Mouse (Mus musculus) heart, postnatal 36 days (tissue): ENCODE results near the gene Ggt1. TPM values are rescaled to one million over a fixed set of nuclear protein-coding genes. Genes with fewer than 3 reads are reported as not detected.
A peak's percentile ranks its signal among the peaks of the same experiment; 100 is the strongest.
"Not testable (repeated sequence)": the region's sequence is repeated elsewhere in the genome, so short reads cannot be mapped to it uniquely, and the experiment has no call there.

Source experiments
- DNase-seq, 2 experiments: peaks; one replicate each; pipeline ENCODE4 v3.0.0; 2021 to 2022
- intact Hi-C: fragments of 180-260 bp; cut with DNase I; formaldehyde crosslinking; loops from one replicate; pipeline ENCODE4 v1.15.1; 2025
- total RNA-seq, 2 experiments: library from RNA; stranded (reverse); gene quantifications; 2 replicates each; pipeline ENCODE4 v1.2.3; 2021

The Ggt1 gene
- not detected for total RNA-seq

GRCm38 (mm10) chr10:75561071-75561654 is at the start of gene Ggt1:
Gene Ggt1, plus strand, starts transcription at chr10:75561604.
- intact Hi-C loops = no loop called here

GRCm38 (mm10) chr10:75511897-75512296 is 49.5 kb upstream of the Ggt1 start:
- intact Hi-C loops = loop anchor here (10.0 kb wide), 1 partner anchor 447 kb away; the partner anchor contains the start of gene Bcr
- DNase-seq = no peak

More at GRCm38 (mm10) chr10:75561071-75561654, at the start of gene Ggt1:
- no peak for DNase-seq

GRCm38 (mm10) chr10:75512796-75513195 is 48.6 kb upstream of the Ggt1 start:
- DNase-seq = no peak
- intact Hi-C loops = loop anchor here (10.0 kb wide), 1 partner anchor 448 kb away; the partner anchor contains the start of gene Bcr

GRCm38 (mm10) chr10:75513306-75514067 is 47.9 kb upstream of the Ggt1 start:
- intact Hi-C loops = loop anchor here (10.0 kb wide), 1 partner anchor 449 kb away; the partner anchor contains the start of gene Bcr
- no peak for DNase-seq

- DNase-seq = no peak
- intact Hi-C loops = loop anchor here (10.0 kb wide), 1 partner anchor 450 kb away; the partner anchor contains the start of gene Bcr
Measured at GRCm38 (mm10) chr10:75514361-75514760, 47.0 kb upstream of the Ggt1 start.

GRCm38 (mm10) chr10:75515216-75516037 is 46.0 kb upstream of the Ggt1 start:
- intact Hi-C loops = loop anchor here (10.0 kb wide), 1 partner anchor 451 kb away; the partner anchor contains the start of gene Bcr
- no peak for DNase-seq

- no peak for DNase-seq
- intact Hi-C loops = loop anchor here (10.0 kb wide), 1 partner anchor 451 kb away; the partner anchor contains the start of gene Bcr
Measured at GRCm38 (mm10) chr10:75516038-75516723, 45.2 kb upstream of the Ggt1 start.

GRCm38 (mm10) chr10:75516724-75517072 is 44.7 kb upstream of the Ggt1 start:
- intact Hi-C loops = loop anchor here (10.0 kb wide), 1 partner anchor 452 kb away; the partner anchor contains the start of gene Bcr
- no peak for DNase-seq

- intact Hi-C loops = loop anchor here (10.0 kb wide), 1 partner anchor 452 kb away; the partner anchor contains the start of gene Bcr
- peak; percentile 91 to 92 for DNase-seq
Measured at GRCm38 (mm10) chr10:75517073-75517757, 44.2 kb upstream of the Ggt1 start, which contains the start of gene Snrpd3. Gene Snrpd3, plus strand, starts transcription at chr10:75517551.

GRCm38 (mm10) chr10:75517758-75518143 is 43.7 kb upstream of the Ggt1 start, which contains the start of gene Gucd1:
Gene Gucd1, minus strand, starts transcription at chr10:75517972.
- peak; percentile 96 to 97 for DNase-seq
- intact Hi-C loops = loop anchor here (10.0 kb wide), 1 partner anchor 453 kb away; the partner anchor contains the start of gene Bcr

- intact Hi-C loops = no loop called here
- no peak for DNase-seq
Measured at GRCm38 (mm10) chr10:75520581-75520980, 40.8 kb upstream of the Ggt1 start.

GRCm38 (mm10) chr10:75521643-75522042 is 39.8 kb upstream of the Ggt1 start:
- intact Hi-C loops = no loop called here
- no peak for DNase-seq

GRCm38 (mm10) chr10:75525450-75525849 is 36.0 kb upstream of the Ggt1 start:
- intact Hi-C loops, DNase-seq: not testable (repeated sequence)

GRCm38 (mm10) chr10:75530322-75530721 is 31.1 kb upstream of the Ggt1 start:
- intact Hi-C loops = no loop called here
- no peak for DNase-seq

- intact Hi-C loops = no loop called here
- no peak for DNase-seq
Measured at GRCm38 (mm10) chr10:75531532-75532090, 29.8 kb upstream of the Ggt1 start.

GRCm38 (mm10) chr10:75534216-75534615 is 27.2 kb upstream of the Ggt1 start:
- no peak for DNase-seq
- intact Hi-C loops = no loop called here

GRCm38 (mm10) chr10:75534934-75535333 is 26.5 kb upstream of the Ggt1 start:
- intact Hi-C loops = no loop called here
- DNase-seq = peak; percentile 40 to 52

GRCm38 (mm10) chr10:75535423-75535822 is 26.0 kb upstream of the Ggt1 start:
- no peak for DNase-seq
- intact Hi-C loops = no loop called here

GRCm38 (mm10) chr10:75536123-75536522 is 25.3 kb upstream of the Ggt1 start:
- DNase-seq = no peak
- intact Hi-C loops = no loop called here
